Mouse (Mus musculus) lung, postnatal 36 days (tissue): ENCODE measurements around the gene Ccdc9.
"Not testable (repeated sequence)": the region's sequence is repeated elsewhere in the genome, so short reads cannot be mapped to it uniquely, and the experiment has no call there.

Experiments
- DNase-seq: peaks from one replicate; pipeline ENCODE4 v3.0.0; 2022; ENCODE audit warnings: mixed read lengths

Gene Ccdc9

DNA sequence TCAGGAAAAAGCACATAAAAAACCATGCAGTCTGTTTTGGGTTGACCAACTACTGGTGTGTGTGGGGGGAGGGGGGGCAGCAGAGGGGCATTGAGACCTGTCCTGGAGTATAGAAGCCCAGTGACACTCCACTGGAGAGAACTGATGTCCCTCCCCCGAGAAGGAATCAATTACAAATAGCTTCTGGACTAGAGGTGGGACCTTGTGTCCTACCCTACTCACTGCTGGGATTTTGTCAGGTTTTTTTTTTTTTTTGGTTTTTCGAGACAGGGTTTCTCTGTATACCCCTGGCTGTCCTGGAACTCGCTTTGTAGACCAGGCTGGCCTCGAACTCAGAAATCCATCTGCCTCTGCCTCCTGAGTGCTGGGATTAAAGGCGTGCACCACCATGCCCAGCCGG lies 20.5 kb upstream of the Ccdc9 start:
- not testable (repeated sequence) for DNase-seq

DNA sequence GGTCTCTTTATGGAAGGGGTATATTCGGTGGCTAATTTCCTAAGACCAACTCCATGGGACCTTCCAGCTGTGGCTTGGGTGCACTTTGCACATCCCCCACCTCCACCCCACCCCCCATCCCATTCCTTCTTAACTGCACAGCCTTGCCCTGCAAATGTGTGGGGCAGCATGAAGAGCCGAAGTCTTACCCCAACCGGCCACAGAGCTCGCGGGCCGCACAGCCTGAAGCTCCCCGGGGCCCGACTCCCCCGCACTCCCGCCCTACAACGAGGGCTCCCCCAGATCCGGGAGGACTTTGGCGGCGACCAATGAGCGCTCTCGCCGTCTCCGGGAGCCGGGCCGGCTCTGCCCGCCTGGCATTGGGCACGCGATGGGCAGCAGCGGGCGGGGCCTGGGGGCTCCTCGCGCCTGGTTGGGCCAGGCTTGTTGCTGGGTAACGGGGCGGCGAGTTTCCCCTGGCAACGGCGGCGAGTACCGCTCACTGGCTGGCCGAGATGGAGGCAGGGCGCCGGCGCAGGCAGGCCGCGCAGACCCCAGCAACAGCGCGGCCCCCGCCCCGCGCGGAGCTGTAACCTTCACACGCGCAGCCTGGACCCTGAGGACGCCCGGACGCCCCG lies 12.9 kb upstream of the Ccdc9 start:
- DNase-seq: peak; percentile 94

DNA sequence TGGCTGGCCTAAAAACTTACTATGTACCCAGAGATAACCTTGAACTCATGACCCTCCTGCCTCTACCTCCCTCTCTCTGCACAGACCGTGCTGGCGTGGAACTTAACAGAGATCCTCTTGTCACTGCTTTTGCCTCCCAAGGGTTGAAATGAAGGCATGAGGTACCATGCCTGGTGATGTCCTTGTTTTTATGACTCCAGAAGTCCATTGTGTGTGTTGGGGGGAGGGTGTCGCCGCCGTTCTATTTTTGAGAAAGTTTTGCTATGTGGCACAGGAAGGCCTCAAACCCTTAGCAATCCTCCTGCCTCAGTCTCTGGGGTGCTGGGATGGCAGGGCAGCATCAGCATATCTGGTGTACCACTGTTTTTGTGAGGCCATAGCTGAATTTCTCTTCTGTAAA lies 12.3 kb upstream of the Ccdc9 start:
- DNase-seq: no peak

DNA sequence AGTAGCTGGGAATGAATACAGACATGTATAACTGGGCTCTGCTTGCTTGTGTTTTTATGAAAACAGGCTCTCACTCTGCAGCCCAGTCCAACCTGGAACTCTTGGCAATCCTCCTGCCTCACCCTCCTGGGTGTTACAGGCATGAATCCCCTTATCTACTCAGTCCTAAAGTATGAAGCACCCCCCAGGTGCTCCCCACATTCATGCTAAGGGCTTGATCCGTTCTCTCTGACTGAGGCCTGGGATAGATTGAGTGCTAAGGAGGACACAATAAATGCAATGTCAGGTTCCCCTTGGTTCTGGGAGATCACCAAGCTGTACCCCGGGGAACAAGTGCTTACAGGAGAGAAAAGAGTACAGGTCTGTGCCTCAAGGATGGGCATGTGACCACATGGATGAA lies 11.0 kb upstream of the Ccdc9 start:
- no peak for DNase-seq

DNA sequence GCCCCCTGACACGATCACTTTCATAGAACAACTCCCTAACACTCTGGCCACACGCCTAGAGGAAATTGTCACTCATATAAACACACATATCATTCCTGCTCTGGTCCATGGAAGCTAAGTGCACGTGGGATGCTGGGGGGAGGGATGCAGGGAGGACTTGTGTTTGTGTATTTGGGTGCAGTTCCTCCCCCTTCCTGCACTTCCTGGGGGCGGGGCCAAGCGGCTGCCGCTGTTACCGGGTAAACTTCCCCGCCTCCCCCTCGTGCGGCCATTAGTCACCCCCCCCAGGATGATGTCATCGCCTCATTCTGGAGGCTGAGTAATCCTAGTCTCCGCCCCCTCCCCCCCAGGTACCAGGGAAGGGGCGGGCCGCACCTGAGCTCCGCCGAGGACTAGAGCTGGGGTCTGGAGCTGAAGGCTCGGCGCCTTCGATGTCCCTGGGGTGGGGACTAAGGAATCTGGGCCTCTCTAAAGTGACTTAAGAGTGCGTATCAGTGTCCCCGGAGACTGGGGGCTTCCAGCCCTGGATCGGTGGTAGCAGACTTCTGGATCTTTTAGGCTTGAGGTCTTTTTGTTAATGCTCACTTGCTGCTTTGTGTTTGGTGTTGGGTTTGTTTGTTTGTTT lies 10.3 kb upstream of the Ccdc9 start:
- DNase-seq: peak; percentile 97

- no peak for DNase-seq
These were observed 9.6 kb upstream of the Ccdc9 start for GRCm38 (mm10) chr7:16296146-16296545.

GRCm38 (mm10) chr7:16295321-16295900 lies 8.8 kb upstream of the Ccdc9 start:
- peak; percentile 91 for DNase-seq

- peak; percentile 97 for DNase-seq
These were observed 8.2 kb upstream of the Ccdc9 start for GRCm38 (mm10) chr7:16294837-16295236.

- peak; percentile 75 for DNase-seq
These were observed 7.8 kb upstream of the Ccdc9 start for GRCm38 (mm10) chr7:16294346-16294745.

DNA sequence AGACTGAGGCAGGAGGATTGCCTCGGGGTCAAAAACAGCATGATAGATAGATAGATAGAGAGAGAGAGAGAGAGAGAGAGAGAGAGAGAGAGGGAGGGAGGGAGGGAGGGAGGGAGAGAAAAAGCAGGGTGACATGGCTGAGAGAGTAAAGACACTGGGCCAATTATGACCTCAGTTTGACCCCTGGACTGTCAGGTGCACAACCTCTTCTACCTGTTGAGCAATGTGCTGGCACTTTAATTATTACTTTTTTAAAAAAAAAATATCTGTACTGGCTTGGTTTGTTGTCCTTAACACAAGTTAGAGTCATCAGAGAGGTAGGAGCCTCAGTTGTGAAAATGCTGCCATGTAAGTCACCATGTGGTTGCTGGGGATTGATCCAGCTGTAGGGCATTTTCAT lies 1.2 kb upstream of the Ccdc9 start:
- DNase-seq: no peak

- DNase-seq: no peak
These were observed 421 bp upstream of the Ccdc9 start for GRCm38 (mm10) chr7:16287016-16287415.

DNA sequence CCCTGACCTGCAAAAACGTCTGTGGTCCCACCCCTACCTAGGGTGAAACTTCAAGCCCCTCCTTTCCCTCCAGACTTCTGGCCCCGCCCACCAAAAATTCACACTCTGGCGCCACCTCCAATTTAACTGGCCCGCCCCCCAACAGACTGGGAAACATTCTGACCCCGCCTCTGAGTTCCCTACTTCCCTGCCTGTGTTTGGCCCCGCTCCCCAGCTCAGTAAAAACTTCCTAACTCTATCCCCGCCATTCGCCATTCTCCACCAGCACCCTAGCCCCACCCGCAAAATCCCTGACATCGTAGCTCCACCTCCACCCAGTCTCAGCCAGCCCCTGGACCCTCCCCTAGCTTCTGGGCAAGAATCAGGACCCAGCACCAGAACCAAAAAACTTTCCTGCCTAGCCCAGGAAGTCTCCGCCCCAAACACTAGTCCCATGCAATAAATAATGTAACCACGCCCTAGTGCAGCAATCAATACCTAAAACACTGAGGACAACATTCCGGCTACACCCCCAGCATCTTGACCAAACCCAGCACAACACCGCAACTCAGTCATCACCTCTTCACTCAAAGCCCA lies 1.1 kb downstream of the Ccdc9 start:
- DNase-seq: peak; percentile 89

DNA sequence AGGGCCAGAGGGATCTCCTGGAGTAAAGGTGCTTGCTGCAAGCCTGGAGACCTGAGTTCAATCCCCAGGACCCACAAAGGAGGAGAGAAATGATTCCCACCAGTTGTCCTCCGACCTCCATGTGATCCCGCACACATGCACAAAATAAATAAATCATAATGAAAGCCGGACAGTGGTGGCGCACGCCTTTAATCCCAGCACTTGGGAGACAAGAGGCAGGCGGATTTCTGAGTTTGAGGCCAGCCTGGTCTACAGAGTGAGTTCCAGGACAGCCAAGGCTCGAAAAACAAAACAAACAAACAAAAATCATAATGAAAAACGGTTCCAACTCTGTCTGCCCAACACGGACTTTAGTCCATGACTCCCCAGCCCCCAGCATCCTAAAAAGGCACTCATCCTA lies 1.7 kb downstream of the Ccdc9 start:
- no peak for DNase-seq

DNA sequence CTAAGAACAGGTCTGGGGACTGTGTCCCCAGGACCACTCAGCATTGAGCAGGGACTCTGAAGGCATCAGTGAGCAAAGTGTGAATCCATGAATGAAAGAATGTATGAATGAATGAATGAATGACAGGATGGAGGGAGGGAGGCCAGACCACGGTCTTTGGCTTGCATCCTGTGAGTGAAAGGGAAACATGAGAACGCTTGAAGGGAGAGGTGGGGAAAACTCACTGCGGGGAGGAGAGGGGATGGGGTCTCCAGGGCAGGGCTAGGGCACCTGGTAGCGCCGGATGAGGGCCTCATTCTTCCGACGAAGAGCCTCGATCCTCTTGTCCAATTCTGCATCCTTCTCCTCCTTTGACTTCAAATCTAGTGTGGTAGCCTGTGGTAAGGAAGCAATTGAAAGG lies 2.6 kb downstream of the Ccdc9 start:
- DNase-seq: no peak

DNA sequence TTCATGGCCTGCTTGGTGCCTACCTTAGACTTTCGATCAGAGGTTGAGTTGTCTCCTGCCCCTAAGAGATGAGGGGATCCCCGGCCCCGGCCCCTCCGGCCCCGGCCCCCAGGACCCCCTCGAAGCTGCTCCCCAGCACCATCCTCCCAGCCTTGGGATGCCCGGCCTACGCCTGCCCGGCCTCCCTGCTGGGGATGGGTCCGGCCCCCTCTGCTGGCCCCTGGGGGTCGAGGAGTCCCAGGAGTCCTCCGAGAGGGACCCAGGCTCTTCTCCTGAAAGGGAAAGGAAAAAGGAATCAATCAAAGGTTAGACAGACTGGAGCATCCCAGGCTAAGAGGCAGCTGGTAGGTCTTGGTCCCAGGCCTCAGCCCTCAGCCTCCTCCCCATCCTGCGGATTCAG lies 4.3 kb downstream of the Ccdc9 start:
- DNase-seq: no peak

DNA sequence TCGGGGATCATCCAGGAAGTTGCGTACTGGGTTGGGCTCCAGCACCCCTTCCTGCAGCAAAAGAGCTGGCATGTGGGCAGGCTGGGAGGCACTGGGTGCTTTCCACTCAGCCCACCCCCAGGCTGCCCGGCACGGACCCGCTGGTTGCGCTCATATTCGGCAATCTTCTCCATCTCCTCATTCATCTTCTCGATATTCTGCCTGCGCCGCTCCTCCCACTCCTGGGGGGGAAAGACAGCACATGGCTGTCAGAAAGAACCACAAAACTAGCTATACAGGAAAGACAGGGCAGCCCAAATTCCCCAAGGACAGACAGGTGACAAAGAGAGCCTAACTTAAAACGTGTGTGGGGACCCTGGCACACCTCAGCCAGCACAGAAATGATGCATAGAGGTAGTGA lies 5.9 kb downstream of the Ccdc9 start:
- DNase-seq: no peak

GRCm38 (mm10) chr7:16274922-16275890 lies 11.4 kb downstream of the Ccdc9 start:
- DNase-seq: no peak

DNA sequence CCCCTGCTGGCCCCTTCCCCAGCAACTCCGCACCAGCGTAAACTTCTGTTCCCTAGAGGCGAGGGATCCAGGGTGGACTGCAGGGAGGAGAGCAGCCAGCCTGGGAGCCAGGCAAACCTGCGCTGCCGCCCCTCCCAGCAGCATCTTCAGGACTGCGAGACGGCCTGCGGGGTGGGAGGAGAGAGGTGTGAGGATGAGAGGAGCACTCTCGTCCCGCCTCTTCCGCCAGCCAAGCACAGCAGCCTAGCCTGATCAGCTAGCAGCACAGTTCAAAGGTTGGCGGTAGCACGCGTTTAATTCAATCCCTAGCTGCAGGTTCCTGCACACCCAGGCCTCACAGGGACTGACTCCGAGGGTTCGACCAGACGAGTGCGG lies 12.8 kb downstream of the Ccdc9 start:
- peak; percentile 65 for DNase-seq

DNA sequence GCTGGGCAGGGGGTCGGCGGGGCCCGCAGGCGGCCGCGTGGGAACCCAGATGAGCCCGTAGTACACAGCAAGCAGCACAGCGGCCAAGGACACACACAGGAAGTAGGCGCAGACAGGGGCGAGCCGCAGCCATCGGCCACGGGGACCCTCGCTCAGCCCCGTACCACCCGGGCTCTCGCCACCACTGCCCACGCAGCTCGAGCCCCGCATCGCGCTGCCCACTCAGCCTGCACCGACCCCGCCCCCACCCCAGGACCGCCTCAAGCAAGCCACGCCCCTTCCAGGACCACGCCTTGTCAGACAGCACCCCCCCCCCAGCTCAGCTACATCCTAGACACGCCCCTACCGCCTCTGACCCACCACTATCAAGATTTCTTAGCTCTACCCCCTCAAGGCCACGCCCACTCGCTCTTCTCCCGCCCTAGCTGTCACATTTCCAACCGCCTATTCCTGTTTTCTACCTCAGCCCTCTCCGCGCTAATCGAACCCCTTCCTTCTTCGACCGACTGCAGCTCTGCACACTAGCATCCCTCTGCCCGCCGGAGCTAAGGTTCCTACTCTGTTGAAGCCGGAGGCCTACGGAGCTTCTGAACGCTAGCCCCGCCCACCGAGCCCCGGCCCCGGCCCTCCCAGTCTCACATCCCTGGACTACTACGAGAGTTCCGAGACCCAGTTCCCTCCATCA lies 13.4 kb downstream of the Ccdc9 start, which contains the start of gene Inafm1:
Inafm1 (minus strand) TSS at position 537 of the 685 bp plus-strand sequence.
- peak; percentile 96 for DNase-seq

- peak; percentile 75 for DNase-seq
These were observed 13.9 kb downstream of the Ccdc9 start for GRCm38 (mm10) chr7:16272681-16273080.

- no peak for DNase-seq
These were observed 15.5 kb downstream of the Ccdc9 start for GRCm38 (mm10) chr7:16271139-16271538.

DNA sequence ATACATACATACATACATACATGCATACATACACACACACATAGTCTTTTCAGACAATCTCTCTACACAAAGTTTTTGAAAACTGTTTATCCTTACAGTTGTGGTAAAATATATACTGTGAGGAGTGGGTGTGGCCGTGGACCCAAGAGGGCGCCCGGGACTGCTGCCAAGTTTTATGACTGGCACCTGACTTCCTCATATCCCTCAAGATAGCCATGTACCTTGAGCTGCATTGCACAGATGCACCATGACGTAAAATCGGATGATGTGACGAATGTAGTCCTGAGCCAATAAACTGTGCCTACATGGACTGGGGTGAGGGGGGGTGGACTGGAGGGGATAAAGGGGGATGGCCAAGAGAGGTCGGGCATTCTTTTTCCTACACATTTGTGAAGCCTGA lies 20.0 kb downstream of the Ccdc9 start:
- DNase-seq: not testable (repeated sequence)
